Mouse (Mus musculus) liver, embryonic 13.5 days (tissue): Measurements from ENCODE around the gene Mrrf. TPM values are rescaled to one million over a fixed set of nuclear protein-coding genes. Genes with fewer than 3 reads are reported as not detected.

ENCODE experiments used
- ATAC-seq: fragments of 200-750 bp; cut with Nextera tagmentation; 2 replicates; pipeline ENCODE4 v1.8.0; 2017; ENCODE audit warnings: low read depth, mild to moderate bottlenecking, moderate number of reproducible peaks, moderate library complexity
- DNase-seq: peaks from one replicate; pipeline ENCODE4 v3.0.0; 2022
- H3K27ac ChIP-seq: fragments of 300-500 bp; sonication (generic); 2 replicates; pipeline ENCODE4 v1.5.1; 2015; ENCODE audit warnings: moderate library complexity, mild to moderate bottlenecking, inconsistent platforms
- H3K27me3 ChIP-seq: fragments of 300-500 bp; sonication (generic); 2 replicates; pipeline ENCODE4 v1.6.1; 2015; ENCODE audit warnings: mild to moderate bottlenecking, inconsistent platforms
- H3K36me3 ChIP-seq: fragments of 300-500 bp; sonication (generic); 2 replicates; pipeline ENCODE4 v1.6.1; 2015; ENCODE audit warnings: mild to moderate bottlenecking, inconsistent platforms
- H3K4me1 ChIP-seq: fragments of 300-500 bp; sonication (generic); replicated peaks from 2 replicates; pipeline ENCODE4 v1.6.1; 2015; ENCODE audit warnings: inconsistent platforms
- H3K4me2 ChIP-seq: fragments of 300-500 bp; sonication (generic); 2 replicates; pipeline ENCODE4 v1.6.1; 2015; ENCODE audit warnings: inconsistent platforms, mild to moderate bottlenecking, moderate library complexity
- H3K4me3 ChIP-seq: fragments of 300-500 bp; sonication (generic); replicated peaks from 2 replicates; pipeline ENCODE4 v1.5.1; 2015; ENCODE audit warnings: mild to moderate bottlenecking, inconsistent platforms
- H3K9ac ChIP-seq: fragments of 300-500 bp; sonication (generic); 2 replicates; pipeline ENCODE4 v1.6.1; 2015; ENCODE audit warnings: mild to moderate bottlenecking, inconsistent platforms
- H3K9me3 ChIP-seq: fragments of 300-500 bp; sonication (generic); replicated peaks from 2 replicates; pipeline ENCODE4 v1.6.1; 2016; ENCODE audit warnings: inconsistent platforms
- WGBS: fragments of 180-500 bp; shearing (Covaris S2); methylation state at CpG from one replicate; pipeline ENCODE4 v1.1.7; 2015; ENCODE audit not compliant: insufficient replicate concordance; 5-methylcytosine and 5-hydroxymethylcytosine counted together
- polyA plus RNA-seq: library from polyadenylated mRNA; unstranded; fragments of >200 nt; fragmentation: Nextera tagmentation; extraction: Ambion mirVana; gene quantifications from 2 replicates; pipeline ENCODE4 v1.2.1, GENCODE M21; 2015

The Mrrf gene
- polyA plus RNA-seq, 1 experiment from 2014 or later, result 21.5 TPM

DNA sequence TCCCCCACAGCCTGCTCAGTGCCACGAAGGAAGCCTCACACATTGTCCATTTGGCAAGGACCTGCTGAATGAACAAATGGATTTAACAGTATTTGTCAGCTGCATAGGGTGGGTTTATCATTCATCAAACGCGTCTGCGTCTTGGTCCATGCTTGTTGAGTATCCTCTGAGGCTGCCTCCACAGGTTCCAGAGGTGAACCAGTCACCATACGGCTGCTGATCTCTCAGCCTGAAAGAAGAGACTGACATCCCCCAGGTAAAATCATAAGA lies 66.4 kb downstream of the Mrrf start:
- H3K9ac ChIP-seq, result peak overlapping the region; percentile 59
- no peak for DNase-seq
- H3K27me3 ChIP-seq, result peaks cover 49% of the 10 kb centered on the region
- peak overlapping the region; percentile 81 for H3K4me2 ChIP-seq
- no peaks in the 10 kb centered on the region for H3K36me3 ChIP-seq
- H3K4me1 ChIP-seq, result peaks cover 75% of the 10 kb centered on the region
- peak overlapping the region; percentile 58 for H3K4me3 ChIP-seq
- ATAC-seq, result no peak
- H3K27ac ChIP-seq, result no peak overlapping the region
- no peaks in the 10 kb centered on the region for H3K9me3 ChIP-seq
- 16% methylated on average over 5 of the region's 5 CpGs for WGBS

DNA sequence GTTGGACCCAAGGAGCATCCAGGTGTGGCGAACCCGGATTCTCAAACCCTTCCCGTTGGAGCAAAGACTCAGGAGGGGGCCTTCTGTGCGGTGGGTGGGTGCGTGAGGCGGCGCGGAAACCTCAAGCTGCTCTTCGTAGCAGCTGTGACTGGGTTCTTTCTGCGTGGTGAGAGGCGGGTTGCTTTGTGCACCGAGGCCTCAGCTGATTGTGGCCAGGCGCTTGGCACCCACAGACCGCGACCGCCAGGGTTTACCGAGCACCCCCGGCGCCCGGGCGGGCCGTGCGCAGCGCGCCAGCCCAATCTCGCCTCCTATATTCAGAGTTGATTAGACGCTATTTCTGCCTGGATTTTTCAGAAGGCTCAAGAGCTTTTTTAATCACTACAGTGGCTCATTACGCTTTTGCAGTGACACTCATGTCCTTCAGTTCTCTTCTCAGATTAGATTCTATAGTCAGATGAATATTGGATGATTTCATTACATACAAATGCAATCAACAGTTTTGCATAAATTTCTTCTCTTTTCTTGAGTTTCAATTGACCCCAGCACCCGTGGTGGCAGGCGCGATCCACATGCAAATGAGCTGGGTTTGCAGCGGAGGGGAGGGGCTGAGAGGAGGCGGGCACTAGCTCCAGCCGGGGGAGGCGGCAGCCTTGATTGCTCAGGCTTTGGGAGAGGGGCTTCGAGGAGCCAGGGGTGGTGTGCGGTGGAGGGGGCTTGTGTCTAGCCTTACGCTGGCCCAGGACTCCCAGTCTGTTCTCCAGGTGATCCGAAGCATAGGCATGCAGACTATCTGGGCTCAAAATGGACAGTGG lies 67.0 kb downstream of the Mrrf start:
- peaks cover 49% of the 10 kb centered on the region for H3K27me3 ChIP-seq
- DNase-seq (peak; percentile 31), ATAC-seq (no peak)
- peak overlapping the region; percentile 58 for H3K4me3 ChIP-seq
- peaks cover 69% of the 10 kb centered on the region for H3K4me1 ChIP-seq
- 2% methylated on average over 39 of the region's 39 CpGs for WGBS
- H3K4me2 ChIP-seq, result peak overlapping the region; percentile 81
- no peak overlapping the region for H3K27ac ChIP-seq
- no peaks in the 10 kb centered on the region for H3K36me3 ChIP-seq
- H3K9ac ChIP-seq, result peak overlapping the region; percentile 59
- H3K9me3 ChIP-seq, result no peaks in the 10 kb centered on the region

DNA sequence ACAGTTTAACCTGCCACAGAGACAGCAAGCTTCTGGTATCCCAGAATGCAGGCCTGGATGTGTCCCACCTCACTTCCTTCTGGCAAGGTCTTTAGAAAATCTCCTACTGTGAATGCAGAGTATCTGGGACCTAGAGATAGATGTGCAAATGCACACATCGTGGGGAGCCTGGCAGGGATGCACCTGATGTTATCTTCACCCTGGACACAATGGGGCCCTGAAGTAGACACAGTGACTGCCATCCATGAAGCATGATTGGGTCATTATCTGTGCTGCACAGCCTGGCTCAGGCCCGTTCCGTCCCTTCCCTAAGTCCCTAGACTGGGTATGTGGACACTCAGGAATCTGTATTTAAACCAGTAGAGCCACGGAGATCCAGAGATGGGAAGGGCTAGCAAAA lies 68.4 kb downstream of the Mrrf start:
- no peak for DNase-seq
- H3K4me1 ChIP-seq, result peaks cover 57% of the 10 kb centered on the region
- H3K4me2 ChIP-seq, result no peak overlapping the region
- no peak overlapping the region for H3K27ac ChIP-seq
- 0 out of 2 replicates have a peak overlapping the region, but pooled peaks have one; percentile 5 for H3K9ac ChIP-seq
- H3K27me3 ChIP-seq, result peaks cover 58% of the 10 kb centered on the region
- H3K4me3 ChIP-seq, result no peak overlapping the region
- H3K36me3 ChIP-seq, result no peaks in the 10 kb centered on the region
- H3K9me3 ChIP-seq, result no peaks in the 10 kb centered on the region
- peak; percentile 64 for ATAC-seq
- 33% methylated on average over 4 of the region's 4 CpGs for WGBS

- Histone ChIP-seq H3K4me3 (no peak overlapping the region), H3K9ac (no peak overlapping the region), H3K4me1 (peaks cover 40% of the 10 kb centered on the region), H3K27ac (no peak overlapping the region), H3K27me3 (peaks cover 67% of the 10 kb centered on the region), H3K9me3 (no peaks in the 10 kb centered on the region), H3K36me3 (no peaks in the 10 kb centered on the region), H3K4me2 (no peak overlapping the region)
- no peak for ATAC-seq
- 68% methylated on average over 11 of the region's 11 CpGs for WGBS
- DNase-seq, result no peak
Observed at GRCm38 (mm10) chr2:36207071-36207470, 70.9 kb downstream of the Mrrf start.

DNA sequence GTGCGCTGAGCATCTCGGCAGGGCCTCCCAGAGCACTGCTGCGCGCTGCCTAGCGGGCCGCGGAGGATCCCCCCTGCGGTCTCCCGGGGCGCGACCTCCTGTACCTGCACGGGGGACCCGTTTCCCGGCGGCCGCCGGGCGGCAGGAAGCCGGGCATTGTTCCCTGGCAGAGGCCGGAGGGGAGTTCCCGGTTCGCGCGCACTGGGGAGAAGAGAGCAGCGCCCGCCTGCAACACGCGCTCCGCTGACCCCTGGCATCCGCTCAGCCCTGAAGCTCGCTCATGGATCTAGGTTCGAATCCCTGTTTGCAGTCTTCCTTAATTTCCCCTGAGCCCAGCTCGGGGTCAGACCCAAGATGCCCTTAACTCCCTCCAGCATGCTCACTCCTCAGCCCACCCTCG lies 74.6 kb downstream of the Mrrf start:
- peak overlapping the region; percentile 22; the same call in 1 of the 2 replicates for H3K4me3 ChIP-seq
- H3K27me3 ChIP-seq, result peaks cover 48% of the 10 kb centered on the region
- no peak overlapping the region for H3K9ac ChIP-seq
- no peak overlapping the region for H3K27ac ChIP-seq
- DNase-seq, result no peak
- no peak for ATAC-seq
- no peaks in the 10 kb centered on the region for H3K36me3 ChIP-seq
- H3K4me1 ChIP-seq, result peaks cover 19% of the 10 kb centered on the region
- peak overlapping the region; percentile 45 for H3K4me2 ChIP-seq
- no peaks in the 10 kb centered on the region for H3K9me3 ChIP-seq
- 5% methylated on average over 34 of the region's 34 CpGs for WGBS

DNA sequence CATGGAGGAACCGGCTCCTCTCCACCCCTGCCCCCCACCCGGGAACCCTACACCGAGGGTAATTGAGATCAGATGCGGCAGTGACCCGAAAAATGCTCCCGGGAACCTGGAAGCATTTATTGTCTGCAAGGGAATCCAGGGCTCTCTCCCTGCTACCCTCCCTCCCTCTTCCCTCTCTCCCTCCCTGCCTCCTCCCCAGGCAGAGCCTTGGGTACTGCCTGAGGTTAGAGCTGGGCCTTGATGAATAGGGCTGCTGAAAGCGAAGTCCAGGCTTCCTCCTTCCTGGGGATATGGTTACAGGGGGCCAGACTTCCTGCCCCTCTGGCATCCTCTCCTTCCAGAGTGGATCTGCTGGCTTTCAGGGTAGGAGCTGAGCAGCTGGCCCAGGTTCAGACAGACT lies 75.6 kb downstream of the Mrrf start:
- Histone ChIP-seq H3K9ac (no peak overlapping the region), H3K27me3 (peaks cover 48% of the 10 kb centered on the region), H3K4me2 (no peak overlapping the region), H3K9me3 (no peaks in the 10 kb centered on the region), H3K4me1 (peaks cover 26% of the 10 kb centered on the region), H3K27ac (no peak overlapping the region), H3K4me3 (no peak overlapping the region), H3K36me3 (no peaks in the 10 kb centered on the region)
- no peak for ATAC-seq
- no peak for DNase-seq
- WGBS, result 53% methylated on average over 7 of the region's 7 CpGs

GRCm38 (mm10) chr2:36213108-36213507 lies 76.9 kb downstream of the Mrrf start:
- Histone ChIP-seq H3K4me1 (peaks cover 26% of the 10 kb centered on the region), H3K4me2 (no peak overlapping the region), H3K36me3 (no peaks in the 10 kb centered on the region), H3K9me3 (no peaks in the 10 kb centered on the region), H3K9ac (no peak overlapping the region), H3K27ac (no peak overlapping the region), H3K4me3 (no peak overlapping the region), H3K27me3 (peaks cover 48% of the 10 kb centered on the region)
- no peak for DNase-seq
- ATAC-seq, result no peak
- 47% methylated on average over 7 of the region's 7 CpGs for WGBS

- ATAC-seq (peak; percentile 58), DNase-seq (peak; percentile 72)
- H3K36me3 ChIP-seq, result no peaks in the 10 kb centered on the region
- H3K9ac ChIP-seq, result no peak overlapping the region
- no peaks in the 10 kb centered on the region for H3K9me3 ChIP-seq
- H3K4me1 ChIP-seq, result peaks cover 26% of the 10 kb centered on the region
- H3K4me3 ChIP-seq, result no peak overlapping the region
- H3K27me3 ChIP-seq, result peaks cover 44% of the 10 kb centered on the region
- H3K27ac ChIP-seq, result no peak overlapping the region
- peak overlapping the region; percentile 47 for H3K4me2 ChIP-seq
- WGBS, result 10% methylated on average over 8 of the region's 8 CpGs
Observed at GRCm38 (mm10) chr2:36214023-36214422, 77.8 kb downstream of the Mrrf start.

DNA sequence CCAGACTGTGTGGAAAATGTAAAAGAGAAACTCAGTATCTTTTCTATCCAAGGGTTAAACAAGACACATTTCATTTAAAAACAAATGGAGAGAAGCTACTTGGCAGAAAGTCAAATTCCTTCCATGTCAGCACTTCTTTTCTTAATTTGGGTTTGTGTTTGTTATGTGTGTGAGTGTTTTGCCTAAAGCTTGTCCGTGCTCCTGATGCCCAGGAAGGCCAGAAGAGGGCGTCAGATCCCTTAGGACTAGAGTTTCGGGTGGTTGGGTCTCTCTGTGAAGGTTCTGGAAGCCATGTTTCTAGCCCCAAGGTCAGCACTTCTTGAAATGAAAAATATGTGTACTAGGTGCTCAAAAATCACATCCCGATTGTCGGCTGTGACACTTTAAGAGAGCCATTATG lies 78.2 kb downstream of the Mrrf start:
- 56% methylated on average over 5 of the region's 5 CpGs for WGBS
- ATAC-seq, result no peak
- no peaks in the 10 kb centered on the region for H3K9me3 ChIP-seq
- H3K4me2 ChIP-seq, result peak overlapping the region; percentile 47
- H3K27ac ChIP-seq, result no peak overlapping the region
- H3K36me3 ChIP-seq, result no peaks in the 10 kb centered on the region
- H3K4me3 ChIP-seq, result no peak overlapping the region
- DNase-seq, result no peak
- H3K27me3 ChIP-seq, result peaks cover 40% of the 10 kb centered on the region
- peaks cover 26% of the 10 kb centered on the region for H3K4me1 ChIP-seq
- H3K9ac ChIP-seq, result no peak overlapping the region

- no peak for DNase-seq
- no peak overlapping the region for H3K27ac ChIP-seq
- no peaks in the 10 kb centered on the region for H3K9me3 ChIP-seq
- no peak for ATAC-seq
- H3K27me3 ChIP-seq, result peaks cover 32% of the 10 kb centered on the region
- peaks cover 26% of the 10 kb centered on the region for H3K4me1 ChIP-seq
- H3K9ac ChIP-seq, result no peak overlapping the region
- WGBS, result 72% methylated on average over 5 of the region's 5 CpGs
- H3K4me2 ChIP-seq, result no peak overlapping the region
- H3K36me3 ChIP-seq, result no peaks in the 10 kb centered on the region
- no peak overlapping the region for H3K4me3 ChIP-seq
Observed at GRCm38 (mm10) chr2:36215203-36215739, 79.1 kb downstream of the Mrrf start.

DNA sequence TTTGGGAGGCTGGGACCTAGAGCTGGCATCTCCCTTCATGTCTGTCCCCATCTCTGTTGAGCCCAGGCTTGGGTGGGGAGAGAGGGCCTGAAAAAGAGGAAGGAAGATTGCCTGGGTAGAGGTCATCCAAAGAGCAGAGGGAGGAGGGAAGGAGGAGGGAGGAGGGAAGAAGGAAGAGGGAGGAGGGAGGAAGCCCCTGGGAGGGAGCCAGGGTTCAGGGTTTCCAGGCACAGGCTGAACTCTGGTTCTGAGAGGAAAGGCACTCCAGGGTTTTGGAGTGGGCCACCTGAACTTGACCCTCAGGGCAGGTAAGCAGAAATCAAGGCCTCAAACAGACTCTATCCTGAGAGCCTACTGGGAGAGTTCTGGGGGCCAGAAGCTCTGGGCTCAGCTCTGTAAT lies 80.4 kb downstream of the Mrrf start:
- Histone ChIP-seq H3K9me3 (no peaks in the 10 kb centered on the region), H3K27ac (peak overlapping the region; percentile 65), H3K9ac (no peak overlapping the region), H3K4me2 (peak overlapping the region; percentile 12), H3K36me3 (no peaks in the 10 kb centered on the region), H3K4me3 (no peak overlapping the region), H3K4me1 (peaks cover 20% of the 10 kb centered on the region), H3K27me3 (peaks cover 19% of the 10 kb centered on the region)
- DNase-seq (no peak), ATAC-seq (peak; percentile 31; the same call in 1 of the 2 replicates)
